Mouse (Mus musculus): ENCODE data around the gene Maff. TPM values are rescaled to one million over a fixed set of nuclear protein-coding genes. Genes with fewer than 3 reads are reported as not detected.
A peak's percentile ranks its signal among the peaks of the same experiment; 100 is the strongest.

Gene Maff
- polyA plus RNA-seq, 1 experiment: 28.5 TPM

DNA sequence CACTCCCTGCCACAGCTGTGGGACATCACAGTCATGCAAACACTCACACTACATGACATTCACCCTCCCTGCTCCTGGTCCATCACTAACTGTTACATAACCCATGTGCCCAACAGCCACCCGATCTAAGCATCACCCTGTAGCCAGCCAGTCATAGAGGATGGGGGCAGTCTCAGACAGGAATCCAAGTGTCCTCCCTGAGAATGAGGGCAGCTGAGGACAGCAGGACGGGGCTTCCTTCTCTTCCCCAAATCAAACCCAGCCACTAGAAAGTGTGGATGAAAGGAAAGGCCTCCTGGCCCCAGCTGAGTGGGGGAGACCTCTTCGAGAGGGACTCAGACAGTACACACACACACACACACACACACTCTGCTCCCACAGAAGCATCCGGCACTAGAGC, 48.4 kb downstream of the Maff start:
- no peak for TF ChIP-seq POLR2A (IDR thresholded peaks at IDR 0.05; ENCODE audit: low read depth, low read length)
- TF ChIP-seq CTCF (IDR thresholded peaks at IDR 0.05; ENCODE audit: extremely low read depth, insufficient read length, insufficient replicate concordance, low read depth, low read length): no peak
- H3K4me3 ChIP-seq (ENCODE audit: low read depth, low read length): 0 out of 2 replicates have a peak overlapping the region, but pooled peaks have one; percentile 1
- 65% methylated on average over 4 of the region's 4 CpGs for WGBS

GRCm38 (mm10) chr15:79395281-79395680, 48.9 kb downstream of the Maff start:
- peak overlapping the region; percentile 1; the same call in 1 of the 2 replicates for H3K4me3 ChIP-seq (ENCODE audit: low read depth, low read length)
- H3K36me3 ChIP-seq (ENCODE audit: control insufficient read depth, insufficient read depth, low read length): no peaks in the 10 kb centered on the region
- WGBS: 76% methylated on average over 6 of the region's 6 CpGs
- H3K27ac ChIP-seq (ENCODE audit: insufficient read depth, low read depth, low read length): no peak overlapping the region
- H3K4me1 ChIP-seq (ENCODE audit: control insufficient read depth, insufficient read depth, insufficient read length, low read length): peaks cover 26% of the 10 kb centered on the region
- TF ChIP-seq POLR2A (IDR thresholded peaks at IDR 0.05; ENCODE audit: low read depth, low read length) (no peak), CTCF (IDR thresholded peaks at IDR 0.05; ENCODE audit: extremely low read depth, insufficient read length, insufficient replicate concordance, low read depth, low read length) (no peak)
- no peaks in the 10 kb centered on the region for H3K27me3 ChIP-seq (ENCODE audit: control insufficient read depth, insufficient read depth, low read length)

More for the DNA sequence above, 48.4 kb downstream of the Maff start:
- Histone ChIP-seq H3K27ac (ENCODE audit: insufficient read depth, low read depth, low read length) (no peak overlapping the region), H3K27me3 (ENCODE audit: control insufficient read depth, insufficient read depth, low read length) (no peaks in the 10 kb centered on the region), H3K36me3 (ENCODE audit: control insufficient read depth, insufficient read depth, low read length) (no peaks in the 10 kb centered on the region), H3K4me1 (ENCODE audit: control insufficient read depth, insufficient read depth, insufficient read length, low read length) (peaks cover 31% of the 10 kb centered on the region)

DNA sequence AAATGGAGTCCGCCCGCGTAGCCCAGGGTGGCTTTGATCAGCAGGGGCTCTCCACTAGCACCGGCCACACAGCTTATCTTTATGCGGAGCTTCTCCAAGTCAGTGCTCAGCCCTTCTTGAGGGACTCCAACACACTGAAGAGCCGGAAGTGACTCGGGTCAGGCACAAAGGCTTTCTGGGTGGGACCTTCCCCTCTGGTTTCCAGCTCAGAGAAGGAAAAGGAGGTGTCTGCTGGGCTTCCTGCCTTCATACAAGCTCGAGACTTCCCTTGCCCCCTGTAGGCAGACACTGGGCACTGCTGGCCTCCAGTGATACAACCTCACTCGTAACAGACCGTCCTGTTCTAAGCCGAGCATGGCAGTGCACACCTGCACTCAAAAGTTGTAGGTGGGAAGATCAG, 50.3 kb downstream of the Maff start:
- WGBS: 81% methylated on average over 11 of the region's 11 CpGs
- no peak for TF ChIP-seq POLR2A (IDR thresholded peaks at IDR 0.05; ENCODE audit: low read depth, low read length)
- peak; percentile 17; the same call in 1 of the 2 replicates for TF ChIP-seq CTCF (IDR thresholded peaks at IDR 0.05; ENCODE audit: extremely low read depth, insufficient read length, insufficient replicate concordance, low read depth, low read length)
- Histone ChIP-seq H3K4me1 (ENCODE audit: control insufficient read depth, insufficient read depth, insufficient read length, low read length) (peaks cover 20% of the 10 kb centered on the region), H3K36me3 (ENCODE audit: control insufficient read depth, insufficient read depth, low read length) (no peaks in the 10 kb centered on the region), H3K27me3 (ENCODE audit: control insufficient read depth, insufficient read depth, low read length) (no peaks in the 10 kb centered on the region), H3K4me3 (ENCODE audit: low read depth, low read length) (peak overlapping the region; percentile 37), H3K27ac (ENCODE audit: insufficient read depth, low read depth, low read length) (0 out of 2 replicates have a peak overlapping the region, but pooled peaks have one; percentile 4)

DNA sequence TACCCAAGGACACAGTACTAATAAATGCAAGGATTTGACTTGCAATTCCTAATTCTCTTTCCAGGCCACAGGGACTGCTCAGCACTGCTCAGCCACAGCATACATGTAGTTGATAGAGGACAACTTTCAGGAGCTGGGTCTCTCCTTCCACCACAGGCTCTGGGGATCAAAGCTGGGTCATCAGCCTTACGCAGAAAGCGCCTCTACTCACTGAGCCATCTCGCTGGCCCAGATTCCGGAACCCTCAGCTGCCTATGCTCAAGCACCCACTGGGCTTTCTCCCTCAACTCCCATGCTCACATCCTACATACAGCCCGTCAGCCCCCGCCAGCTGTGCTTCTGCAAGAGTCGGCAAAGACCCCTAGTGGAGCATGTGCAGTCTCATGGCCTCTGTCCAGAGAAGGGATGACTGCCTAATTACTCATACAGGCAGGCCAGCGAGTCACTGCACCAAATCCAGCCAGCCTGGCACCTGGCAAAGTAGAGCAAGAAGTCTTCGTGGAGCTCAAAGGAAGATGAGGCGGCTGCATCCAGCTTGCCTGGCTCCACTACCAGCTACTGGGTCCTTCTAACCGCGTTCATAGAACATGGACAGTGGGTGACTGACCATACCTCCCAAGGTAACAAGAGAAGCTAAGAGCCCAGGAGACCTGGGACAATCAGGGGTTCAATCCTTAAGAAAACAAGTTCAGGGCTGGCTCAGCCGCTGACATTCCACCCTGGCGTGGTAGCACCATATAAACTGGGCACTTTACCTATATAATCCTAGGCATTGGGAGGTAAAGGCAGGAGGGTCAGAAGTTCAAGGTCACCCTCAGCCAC, 53.0 kb downstream of the Maff start:
- no peaks in the 10 kb centered on the region for H3K27me3 ChIP-seq (ENCODE audit: control insufficient read depth, insufficient read depth, low read length)
- no peak overlapping the region for H3K27ac ChIP-seq (ENCODE audit: insufficient read depth, low read depth, low read length)
- peaks cover 10% of the 10 kb centered on the region for H3K4me1 ChIP-seq (ENCODE audit: control insufficient read depth, insufficient read depth, insufficient read length, low read length)
- TF ChIP-seq CTCF (IDR thresholded peaks at IDR 0.05; ENCODE audit: extremely low read depth, insufficient read length, insufficient replicate concordance, low read depth, low read length) (no peak), POLR2A (IDR thresholded peaks at IDR 0.05; ENCODE audit: low read depth, low read length) (no peak)
- no peaks in the 10 kb centered on the region for H3K36me3 ChIP-seq (ENCODE audit: control insufficient read depth, insufficient read depth, low read length)
- no peak overlapping the region for H3K4me3 ChIP-seq (ENCODE audit: low read depth, low read length)
- 78% methylated on average over 14 of the region's 14 CpGs for WGBS

DNA sequence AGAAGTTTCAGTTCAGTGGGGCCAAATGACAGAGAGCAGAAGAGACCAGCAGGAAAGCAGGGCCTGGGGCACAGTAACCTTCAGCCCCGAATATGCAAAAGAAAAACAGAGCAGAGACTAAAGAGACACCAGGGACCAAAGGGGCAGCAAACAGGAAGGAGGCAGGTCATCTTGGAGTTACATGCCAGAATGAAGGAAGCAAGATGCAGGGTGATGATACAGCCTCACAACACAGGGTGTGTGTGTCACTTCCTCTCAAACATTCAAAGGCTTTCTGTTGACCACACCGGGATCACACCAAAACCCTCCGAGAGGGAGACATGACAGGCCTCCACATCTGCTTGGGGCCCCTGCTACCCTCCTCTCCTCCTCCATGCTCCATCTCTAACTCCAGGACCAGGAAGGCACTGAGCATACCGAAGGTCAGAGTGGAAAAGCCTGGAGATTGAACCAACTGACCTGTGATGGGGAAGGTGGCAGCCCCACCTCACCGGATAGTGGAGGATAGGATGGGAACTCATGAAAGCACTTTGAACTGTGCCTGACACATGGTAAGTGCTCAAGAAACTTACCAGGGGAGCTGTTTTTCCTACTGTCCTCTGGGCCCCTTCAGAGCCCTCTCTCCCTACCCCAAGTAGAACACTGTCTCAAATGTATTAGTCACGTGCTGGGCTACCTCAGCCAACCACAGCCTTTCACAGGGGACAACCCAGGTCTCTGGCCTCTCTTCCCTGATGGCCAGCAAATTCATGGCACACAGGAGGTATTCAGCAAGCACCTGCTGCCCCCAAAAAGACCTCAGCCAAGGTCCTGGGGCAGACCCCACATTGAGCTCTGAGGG, 53.9 kb downstream of the Maff start:
- no peaks in the 10 kb centered on the region for H3K27me3 ChIP-seq (ENCODE audit: control insufficient read depth, insufficient read depth, low read length)
- no peak for TF ChIP-seq CTCF (IDR thresholded peaks at IDR 0.05; ENCODE audit: extremely low read depth, insufficient read length, insufficient replicate concordance, low read depth, low read length)
- TF ChIP-seq POLR2A (IDR thresholded peaks at IDR 0.05; ENCODE audit: low read depth, low read length): no peak
- no peak overlapping the region for H3K4me3 ChIP-seq (ENCODE audit: low read depth, low read length)
- 65% methylated on average over 6 of the region's 6 CpGs for WGBS
- H3K27ac ChIP-seq (ENCODE audit: insufficient read depth, low read depth, low read length): 0 out of 2 replicates have a peak overlapping the region, but pooled peaks have one; percentile 3
- no peaks in the 10 kb centered on the region for H3K36me3 ChIP-seq (ENCODE audit: control insufficient read depth, insufficient read depth, low read length)
- H3K4me1 ChIP-seq (ENCODE audit: control insufficient read depth, insufficient read depth, insufficient read length, low read length): peaks cover 10% of the 10 kb centered on the region

DNA sequence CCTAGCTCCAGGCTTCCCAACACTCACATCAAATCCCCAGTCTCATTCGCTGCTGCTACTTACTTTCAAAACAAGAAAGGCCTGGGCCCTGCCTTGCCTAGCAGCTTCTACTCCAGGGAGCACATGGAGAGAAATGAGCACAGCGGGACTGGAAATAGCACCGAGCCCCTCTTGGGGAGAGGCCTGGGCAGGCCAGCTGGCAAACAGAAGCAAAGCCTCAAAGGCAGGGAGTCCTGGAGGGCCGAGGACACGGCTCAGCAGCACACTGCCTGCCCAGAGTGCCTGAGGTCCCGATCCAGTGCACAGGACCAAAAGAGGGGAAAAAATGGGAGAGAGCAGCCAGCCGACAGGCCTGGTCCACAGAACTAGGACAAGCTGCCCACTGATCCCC, 54.5 kb downstream of the Maff start:
- Histone ChIP-seq H3K27ac (ENCODE audit: insufficient read depth, low read depth, low read length) (0 out of 2 replicates have a peak overlapping the region, but pooled peaks have one; percentile 3), H3K36me3 (ENCODE audit: control insufficient read depth, insufficient read depth, low read length) (no peaks in the 10 kb centered on the region), H3K4me1 (ENCODE audit: control insufficient read depth, insufficient read depth, insufficient read length, low read length) (peaks cover 10% of the 10 kb centered on the region), H3K27me3 (ENCODE audit: control insufficient read depth, insufficient read depth, low read length) (no peaks in the 10 kb centered on the region), H3K4me3 (ENCODE audit: low read depth, low read length) (no peak overlapping the region)
- WGBS: 86% methylated on average over 7 of the region's 7 CpGs
- TF ChIP-seq CTCF (IDR thresholded peaks at IDR 0.05; ENCODE audit: extremely low read depth, insufficient read length, insufficient replicate concordance, low read depth, low read length) (no peak), POLR2A (IDR thresholded peaks at IDR 0.05; ENCODE audit: low read depth, low read length) (no peak)

GRCm38 (mm10) chr15:79402176-79402575, 55.8 kb downstream of the Maff start:
- TF ChIP-seq POLR2A (IDR thresholded peaks at IDR 0.05; ENCODE audit: low read depth, low read length) (no peak), CTCF (IDR thresholded peaks at IDR 0.05; ENCODE audit: extremely low read depth, insufficient read length, insufficient replicate concordance, low read depth, low read length) (no peak)
- H3K27ac ChIP-seq (ENCODE audit: insufficient read depth, low read depth, low read length): no peak overlapping the region
- H3K36me3 ChIP-seq (ENCODE audit: control insufficient read depth, insufficient read depth, low read length): no peaks in the 10 kb centered on the region
- H3K4me1 ChIP-seq (ENCODE audit: control insufficient read depth, insufficient read depth, insufficient read length, low read length): peaks cover 10% of the 10 kb centered on the region
- no peaks in the 10 kb centered on the region for H3K27me3 ChIP-seq (ENCODE audit: control insufficient read depth, insufficient read depth, low read length)
- 31% methylated on average over 5 of the region's 5 CpGs for WGBS
- peak overlapping the region; percentile 73 for H3K4me3 ChIP-seq (ENCODE audit: low read depth, low read length)

Data from small intestine, adult 2 months (tissue).